In genomic region chr1:36279202-36279601, GRCm38 (mm10) we compare ENCODE assay signal across 8 mouse cellular contexts. TPM values are rescaled to one million over a fixed set of nuclear protein-coding genes. Genes with fewer than 3 reads are reported as not detected.
DNase-seq lines count a peak whose midpoint lies in the region; ATAC-seq lines count a peak whose summit lies in the region.

No protein-coding gene starts in this region.

- WGBS in kidney, embryonic 15.5 days, result 25% methylated on average over 3 of the region's 3 CpGs

- no peak overlapping the region for H3K4me3 ChIP-seq in kidney, embryonic 15.5 days (replicated peaks)

- intact Hi-C loops in gastrocnemius, postnatal 14 days (cut with DNase I; ENCODE audit: low total_unique reads), result no loop called here

- H3K4me1 ChIP-seq in kidney, embryonic 15.5 days, result peaks cover 22% of the 10 kb centered on the region

- DNase-seq in CD4-positive helper T cell, adult 2 months (ENCODE audit: low read depth, low spot score), result peak; percentile 85
- DNase-seq in NIH3T3 (ENCODE audit: low read depth), result peak; percentile 88
- peak; percentile 92 to 95 for DNase-seq in cerebellum, postnatal 10 days
- DNase-seq in gastrocnemius, postnatal 14 days, result peak; percentile 83
- peak; percentile 74 to 76 for DNase-seq in lung, adult 18-20 months
- peak; percentile 56 for DNase-seq in retina, postnatal 7 days (ENCODE audit: low read depth, low spot score)
- DNase-seq in thymus, postnatal 4 days, result peak; percentile 97

- no peaks in the 10 kb centered on the region for H3K9me3 ChIP-seq in kidney, embryonic 15.5 days (replicated peaks)

- ATAC-seq in kidney, embryonic 15.5 days (replicated peaks; ENCODE audit: low FRiP score), result 0 out of 2 replicates have a peak, but pooled peaks have one; percentile 45

- no peak overlapping the region for H3K27ac ChIP-seq in kidney, embryonic 15.5 days

- no peak overlapping the region for H3K4me2 ChIP-seq in kidney, embryonic 15.5 days

- no peak overlapping the region for H3K9ac ChIP-seq in kidney, embryonic 15.5 days

- H3K36me3 ChIP-seq in kidney, embryonic 15.5 days, result no peaks in the 10 kb centered on the region

- H3K27me3 ChIP-seq in kidney, embryonic 15.5 days, result no peaks in the 10 kb centered on the region

RNA-seq across cellular contexts. Expression of gene Neurl3, which starts 4.7 kb away (rescaled TPM):
- 1 to 10 TPM in 1 of 2 experiments, under 1 TPM in 1; 0.58 to 1.1 TPM for total RNA-seq in gastrocnemius, postnatal 14 days (2021)
- 16.6 and 17.7 TPM in 2 replicates for polyA plus RNA-seq in kidney, embryonic 15.5 days (2015; fragmentation: Nextera tagmentation; extraction: Ambion mirVana)

RNA-seq across cellular contexts. Expression of gene Arid5a, which starts 28.3 kb away (rescaled TPM):
- total RNA-seq in gastrocnemius, postnatal 14 days (2021), result 10 to 100 TPM in 1 of 2 experiments, 1 to 10 TPM in 1; 7.8 to 12.0 TPM
- 6.7 and 7.3 TPM in 2 replicates for polyA plus RNA-seq in kidney, embryonic 15.5 days (2015; fragmentation: Nextera tagmentation; extraction: Ambion mirVana)

RNA-seq across cellular contexts. Expression of gene Uggt1, which starts 34.7 kb away (rescaled TPM):
- total RNA-seq in gastrocnemius, postnatal 14 days (2021), result 10 to 100 TPM; 19.5 to 20.3 TPM
- 56.1 and 59.9 TPM in 2 replicates for polyA plus RNA-seq in kidney, embryonic 15.5 days (2015; fragmentation: Nextera tagmentation; extraction: Ambion mirVana)
